Mouse (Mus musculus): ENCODE results near the gene Lzic.

Gene Lzic

DNA sequence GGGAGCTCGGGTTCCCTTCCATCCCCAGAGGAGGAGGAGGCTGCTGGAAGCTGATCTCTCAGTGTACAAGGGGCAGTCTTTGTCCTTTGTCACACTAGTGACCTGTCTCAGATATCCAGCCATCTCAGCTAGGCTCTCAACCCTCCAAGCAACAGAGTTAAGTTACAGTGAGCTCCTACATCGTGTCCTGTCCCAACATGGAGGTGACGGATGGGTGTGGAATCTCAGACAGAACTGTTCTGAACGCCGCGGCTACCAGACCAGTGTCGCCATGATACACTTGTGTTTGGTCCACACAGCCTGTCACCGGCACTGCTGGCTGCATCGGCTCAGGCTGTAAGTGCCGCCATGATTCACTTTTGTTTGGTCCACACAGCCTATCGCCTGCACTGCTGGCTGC is 8.0 kb upstream of the Lzic start, which contains the start of gene Tmem274:
Gene Tmem274 (plus strand): TSS at position 301 of the 400 bp plus-strand sequence.
- no peak for DNase-seq (ENCODE audit: low spot score)

DNA sequence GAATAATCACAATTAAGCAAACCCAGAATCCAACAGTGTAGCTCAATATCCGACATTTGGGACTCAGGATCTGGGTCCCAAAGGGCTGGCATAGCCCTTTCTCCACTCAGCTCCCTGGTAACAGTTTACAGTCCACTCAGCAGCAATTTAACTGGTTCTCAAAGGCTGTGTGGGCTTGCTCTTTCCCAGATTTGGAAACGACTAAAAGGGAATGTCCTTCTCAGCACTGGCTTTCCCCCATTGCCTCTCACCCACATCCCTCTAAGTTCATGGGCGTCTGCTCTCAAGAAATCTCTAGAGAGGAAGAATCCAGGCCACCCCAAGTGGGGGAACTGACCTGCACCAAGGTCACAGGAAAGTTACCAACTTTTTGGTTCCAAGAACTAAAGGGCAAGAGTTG is 463 bp upstream of the Lzic start:
- DNase-seq (ENCODE audit: low spot score) = no peak

DNA sequence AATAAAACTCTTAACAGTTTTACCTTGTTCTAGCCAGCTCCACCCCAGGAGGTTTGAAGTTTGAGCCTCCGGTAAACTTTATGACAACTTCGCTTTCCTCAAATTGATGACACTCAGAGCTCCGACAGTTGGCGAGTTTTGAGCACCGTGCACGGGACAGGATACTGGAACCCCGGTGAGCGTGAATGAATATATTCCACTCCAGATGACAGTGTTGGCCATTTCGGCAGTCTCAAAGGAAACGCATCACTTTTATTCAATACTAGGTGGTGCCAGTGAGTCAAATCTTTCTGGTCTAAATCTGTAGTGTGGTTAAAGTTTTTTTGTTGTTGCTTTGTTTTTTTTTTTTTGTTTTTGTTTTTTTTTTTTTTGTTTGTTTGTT is 787 bp downstream of the Lzic start:
- peak; percentile 34 for DNase-seq (ENCODE audit: low spot score)

DNA sequence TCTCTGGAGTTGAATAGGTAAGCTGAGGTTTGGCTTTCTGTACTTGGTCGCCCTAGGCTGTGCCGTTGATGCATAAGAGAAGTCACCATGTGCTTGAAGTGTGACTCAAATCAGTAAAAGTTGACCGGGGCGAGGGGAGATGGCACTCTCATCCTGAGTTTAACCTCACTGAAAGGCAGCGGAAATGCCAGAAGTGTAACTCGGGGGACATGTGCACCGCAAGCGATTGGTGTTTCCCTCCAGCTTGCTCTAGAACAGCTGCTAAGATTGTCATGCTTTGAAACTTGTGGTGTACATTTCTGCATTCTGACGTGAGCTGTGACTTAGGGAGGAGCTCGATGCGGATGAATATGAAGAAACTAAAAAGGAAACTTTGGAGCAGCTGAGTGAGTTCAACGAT is 2.7 kb downstream of the Lzic start:
- DNase-seq (ENCODE audit: low spot score) = no peak

- DNase-seq (ENCODE audit: low spot score) = peak; percentile 12
Measured at GRCm38 (mm10) chr4:149489415-149490240, 4.6 kb downstream of the Lzic start.

- DNase-seq (ENCODE audit: low spot score) = no peak
Measured at GRCm38 (mm10) chr4:149491151-149491550, 6.1 kb downstream of the Lzic start.

DNA sequence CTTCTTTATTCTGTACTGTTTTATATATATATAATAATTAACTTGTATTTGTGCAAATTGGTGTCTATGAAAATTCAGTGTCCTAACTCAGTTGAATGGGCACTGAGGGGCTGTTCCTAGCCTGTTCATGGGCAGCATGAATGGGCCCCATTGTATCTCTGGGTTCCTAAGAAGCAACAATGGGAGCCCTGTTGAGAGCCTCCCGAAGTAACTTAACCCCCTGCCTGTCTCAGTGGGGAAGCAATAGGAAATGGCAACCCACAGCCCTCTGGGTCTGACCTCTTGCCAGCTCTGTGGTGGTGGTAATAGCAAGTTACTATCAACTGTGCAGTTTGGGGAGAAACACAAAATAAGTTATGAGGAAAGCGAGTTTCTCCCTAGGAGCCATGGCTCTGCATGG is 11.6 kb downstream of the Lzic start:
- DNase-seq (ENCODE audit: low spot score) = no peak

DNA sequence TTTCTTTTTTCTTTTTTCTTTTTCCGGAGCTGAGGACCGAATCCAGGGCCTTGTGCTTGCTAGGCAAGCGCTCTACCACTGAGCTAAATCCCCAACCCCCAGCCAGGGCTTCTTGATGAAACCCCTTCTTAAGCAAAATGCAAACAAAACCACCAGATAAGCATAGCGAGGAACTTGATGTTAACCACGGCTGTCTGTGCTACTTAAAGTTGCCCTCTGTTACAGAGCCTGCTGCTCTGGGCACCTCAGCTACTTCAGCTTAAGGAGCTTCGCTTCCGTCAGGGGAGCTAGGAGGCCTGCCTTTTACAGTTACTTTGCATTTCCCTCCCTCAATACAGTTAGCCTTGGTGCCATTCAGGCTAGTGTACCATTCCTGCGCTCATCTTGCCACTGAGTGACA is 13.9 kb downstream of the Lzic start:
- no peak for DNase-seq (ENCODE audit: low spot score)

DNA sequence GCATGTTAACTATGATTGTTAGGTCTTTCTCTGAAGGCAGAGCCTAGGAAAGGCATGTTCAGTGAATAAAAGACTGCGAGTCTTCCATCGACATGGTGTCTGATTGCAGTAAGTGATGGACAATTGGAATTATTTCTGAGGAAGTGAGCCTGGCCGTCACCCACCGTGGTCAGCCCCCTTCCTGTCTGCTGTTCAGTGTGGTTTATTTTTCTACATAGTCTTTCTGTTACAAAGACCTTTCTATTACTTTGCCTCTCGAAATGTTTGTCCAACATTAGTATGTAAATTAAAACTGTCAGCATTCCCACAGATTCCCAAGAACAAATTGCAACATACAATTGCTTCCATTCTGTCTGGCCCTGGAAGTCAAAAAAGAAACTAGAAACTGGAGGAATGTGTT is 14.8 kb downstream of the Lzic start:
- no peak for DNase-seq (ENCODE audit: low spot score)

GRCm38 (mm10) chr4:149504363-149504762 is 19.3 kb downstream of the Lzic start:
- no peak for DNase-seq (ENCODE audit: low spot score)

DNA sequence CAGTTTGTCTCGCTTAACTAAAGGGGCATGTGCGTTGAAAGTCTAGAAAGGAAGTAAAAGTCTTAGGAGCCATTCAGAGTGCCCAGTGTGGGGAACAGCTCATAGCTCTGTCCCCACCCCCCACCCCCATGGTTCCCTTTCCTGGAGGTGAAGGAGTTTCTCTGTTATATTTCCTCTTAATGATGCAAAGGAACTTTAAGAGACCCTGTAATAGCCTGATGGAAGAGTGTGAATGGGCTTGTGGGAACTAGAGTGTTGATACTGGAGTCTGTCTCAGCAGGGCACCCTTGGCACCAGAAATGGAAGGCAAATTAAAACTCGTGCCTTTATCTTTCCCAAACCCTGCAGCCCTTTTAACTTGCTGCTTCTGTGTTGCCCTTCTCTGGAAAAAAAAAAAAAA is 19.8 kb downstream of the Lzic start:
- DNase-seq (ENCODE audit: low spot score) = no peak

GRCm38 (mm10) chr4:149505261-149505967 is 20.4 kb downstream of the Lzic start:
- no peak for DNase-seq (ENCODE audit: low spot score)

- no peak for DNase-seq (ENCODE audit: low spot score)
Measured at GRCm38 (mm10) chr4:149506904-149507303, 21.9 kb downstream of the Lzic start.

GRCm38 (mm10) chr4:149511221-149511646 is 26.2 kb downstream of the Lzic start:
- DNase-seq (ENCODE audit: low spot score) = peak; percentile 19

DNA sequence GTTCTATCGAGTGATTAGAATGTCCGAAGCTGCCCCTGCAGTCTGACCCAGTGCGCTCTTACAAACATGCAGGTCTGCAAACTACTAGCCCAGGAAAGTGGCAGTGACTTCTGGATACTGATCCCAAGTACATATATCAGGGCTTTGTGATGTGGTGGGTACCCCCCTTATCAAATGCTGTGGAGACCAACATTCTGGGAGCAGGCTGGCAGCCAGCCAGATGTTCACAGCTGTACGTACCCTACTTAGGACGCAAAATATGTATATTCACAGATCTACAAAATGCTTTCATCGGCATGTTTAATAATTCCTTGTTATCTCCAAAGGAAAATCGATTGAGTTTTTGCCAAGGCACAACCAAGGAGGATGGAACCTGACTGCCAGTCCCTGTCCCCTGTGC is 27.0 kb downstream of the Lzic start:
- DNase-seq (ENCODE audit: low spot score) = no peak

DNA sequence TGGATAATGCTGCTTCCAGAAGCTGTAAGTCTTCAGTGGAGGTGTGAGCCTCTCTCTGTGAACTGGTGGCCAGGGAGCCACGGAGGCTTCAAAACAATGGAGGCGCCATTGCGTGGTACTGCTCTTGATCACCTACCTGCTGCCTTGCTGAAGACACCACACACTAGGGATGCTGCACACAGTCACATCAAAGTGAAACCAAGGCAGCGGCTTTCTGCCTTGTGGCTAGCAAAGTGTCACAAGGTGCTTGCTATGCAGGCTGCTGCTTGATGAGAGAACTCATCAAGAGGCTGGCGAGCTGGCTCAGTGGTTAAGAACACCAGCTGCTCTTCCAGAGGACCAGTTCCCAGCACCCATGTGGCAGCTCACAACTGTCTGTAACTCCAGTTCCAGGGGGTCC is 30.7 kb downstream of the Lzic start:
- no peak for DNase-seq (ENCODE audit: low spot score)

DNA sequence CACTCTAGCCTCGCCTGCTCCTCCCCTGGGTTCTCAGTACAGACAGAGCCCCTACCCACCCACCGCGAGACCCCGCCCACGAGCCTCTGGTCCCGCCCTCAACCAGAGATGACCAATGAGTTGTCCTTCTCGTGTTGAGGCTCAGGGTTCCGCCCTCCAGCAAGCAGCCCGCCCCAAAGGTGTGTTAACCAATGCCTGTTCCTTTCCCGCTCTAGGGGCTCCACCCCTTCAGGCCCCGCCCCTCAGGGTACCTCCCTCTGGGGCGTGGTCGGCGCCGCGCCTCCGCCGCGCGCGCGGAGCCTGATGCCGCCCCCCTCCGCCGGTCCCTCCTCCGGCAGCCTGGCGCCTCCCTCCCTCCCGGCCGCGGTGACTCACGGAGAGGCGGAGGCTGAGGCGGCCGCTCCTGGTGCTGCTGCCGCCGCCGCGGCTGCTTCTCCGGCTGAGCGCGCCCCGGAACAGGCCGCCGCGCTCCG is 32.9 kb downstream of the Lzic start, which contains the start of gene Ctnnbip1:
Gene Ctnnbip1 (plus strand): TSS at position 369 of the 473 bp plus-strand sequence.
- peak; percentile 97 for DNase-seq (ENCODE audit: low spot score)

DNA sequence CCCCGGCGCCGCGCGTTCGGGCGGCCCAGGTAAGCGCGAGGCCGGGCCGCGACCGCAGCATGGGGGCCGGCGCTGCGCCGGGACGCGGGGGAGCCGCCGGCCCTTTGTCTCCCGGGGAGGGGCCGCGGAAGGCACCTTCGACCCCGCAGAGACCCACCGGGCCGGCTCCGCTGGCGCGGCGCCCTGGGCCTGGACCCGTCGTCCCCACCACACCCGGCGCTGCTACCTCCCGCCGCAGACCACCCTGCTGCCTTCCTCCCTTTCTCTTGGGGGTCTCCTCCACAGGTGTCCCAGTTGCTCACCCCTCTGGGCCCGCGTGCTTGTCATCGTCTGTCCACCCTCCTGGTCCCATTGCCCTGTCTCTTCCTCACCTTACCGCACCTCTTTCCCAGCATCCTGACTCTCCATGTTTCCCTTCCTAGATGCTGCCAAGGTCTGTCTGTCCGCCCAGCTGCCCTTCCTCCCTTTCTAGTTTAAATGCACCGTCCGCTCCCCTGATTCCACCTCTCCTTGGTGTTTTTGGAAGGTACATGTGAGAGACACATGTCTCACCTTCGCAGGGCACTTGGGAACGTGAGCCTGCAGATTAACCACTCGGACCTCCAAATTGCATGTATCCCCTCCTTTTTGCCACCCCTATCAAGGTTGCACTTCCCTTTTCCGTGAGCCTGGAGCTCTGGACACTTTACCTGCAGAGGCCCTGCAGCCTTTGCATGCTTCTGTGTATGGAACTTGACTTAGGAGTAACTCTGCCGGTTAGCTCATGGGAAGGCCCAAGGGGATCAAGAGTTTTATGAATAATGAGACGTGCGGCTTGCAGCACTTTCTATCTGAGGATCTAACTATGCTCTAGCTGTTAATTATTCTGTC is 33.6 kb downstream of the Lzic start:
- DNase-seq (ENCODE audit: low spot score) = no peak

GRCm38 (mm10) chr4:149521258-149521657 is 36.2 kb downstream of the Lzic start:
- no peak for DNase-seq (ENCODE audit: low spot score)

GRCm38 (mm10) chr4:149523961-149524360 is 38.9 kb downstream of the Lzic start:
- DNase-seq (ENCODE audit: low spot score) = no peak

DNA sequence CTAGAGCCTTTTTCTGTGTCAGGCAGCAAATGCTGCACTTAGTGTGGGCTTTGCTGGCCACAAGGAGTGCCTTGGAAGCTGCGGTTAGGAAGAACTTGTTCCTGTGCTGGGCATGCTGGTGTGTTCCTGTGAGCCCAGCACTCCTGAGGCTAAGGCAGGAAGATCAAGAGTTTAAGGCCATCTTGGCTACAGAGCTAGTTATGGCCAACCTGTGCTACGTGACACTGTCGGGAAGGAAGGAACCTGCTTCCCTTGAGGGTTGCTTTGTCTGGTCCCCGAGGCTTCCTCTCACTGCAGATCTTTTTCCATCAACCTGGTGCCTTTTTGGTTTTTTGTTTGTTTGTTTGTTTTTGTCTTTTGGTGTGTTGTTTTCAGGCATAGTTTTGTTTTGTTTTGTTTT is 40.1 kb downstream of the Lzic start:
- no peak for DNase-seq (ENCODE audit: low spot score)

GRCm38 (mm10) chr4:149525811-149526210 is 40.8 kb downstream of the Lzic start:
- no peak for DNase-seq (ENCODE audit: low spot score)
